Mouse (Mus musculus) intestine, postnatal 0 days (tissue): ENCODE data around the gene Fes. TPM values are rescaled to one million over a fixed set of nuclear protein-coding genes. Genes with fewer than 3 reads are reported as not detected.

ENCODE experiments used
- ATAC-seq: fragments of 200-750 bp; cut with Nextera tagmentation; 2 replicates; pipeline ENCODE4 v1.8.0; 2017; ENCODE audit warnings: mild to moderate bottlenecking, moderate TSS enrichment, moderate library complexity
- H3K27ac ChIP-seq: fragments of 300-500 bp; sonication (generic); 2 replicates; pipeline ENCODE4 v1.5.1; 2014; ENCODE audit warnings: mild to moderate bottlenecking, low read depth, low read length, moderate library complexity
- H3K27me3 ChIP-seq: fragments of 300-500 bp; sonication (generic); replicated peaks from 2 replicates; pipeline ENCODE4 v1.6.1; 2014; ENCODE audit warnings: low read length, mixed read lengths; ENCODE audit not compliant: control insufficient read depth, insufficient read depth
- H3K36me3 ChIP-seq: fragments of 300-500 bp; sonication (generic); 2 replicates; pipeline ENCODE4 v1.6.1; 2014; ENCODE audit warnings: mild to moderate bottlenecking, moderate library complexity; ENCODE audit not compliant: control insufficient read depth, insufficient read depth
- H3K4me1 ChIP-seq: fragments of 300-500 bp; sonication (generic); replicated peaks from 2 replicates; pipeline ENCODE4 v1.6.1; 2014; ENCODE audit warnings: antibody characterized with exemption, low read length, mixed read lengths; ENCODE audit not compliant: control insufficient read depth, insufficient read depth
- H3K4me2 ChIP-seq: fragments of 300-500 bp; sonication (generic); replicated peaks from 2 replicates; pipeline ENCODE4 v1.6.1; 2014; ENCODE audit warnings: low read depth, mild to moderate bottlenecking, moderate library complexity
- H3K4me3 ChIP-seq: fragments of 300-500 bp; sonication (generic); 2 replicates; pipeline ENCODE4 v1.5.1; 2014; ENCODE audit warnings: low read depth, low read length
- H3K9ac ChIP-seq: fragments of 300-500 bp; sonication (generic); 2 replicates; pipeline ENCODE4 v1.6.1; 2014; ENCODE audit warnings: mild to moderate bottlenecking, low read depth, low read length
- H3K9me3 ChIP-seq: fragments of 300-500 bp; sonication (generic); 2 replicates; pipeline ENCODE4 v1.6.1; 2016; ENCODE audit warnings: mixed run types; ENCODE audit not compliant: control insufficient read depth
- CTCF ChIP-seq: sonication (generic); IDR thresholded peaks from 2 replicates; pipeline ENCODE4 v1.5.1; 2016; ENCODE audit warnings: low read depth, mild to moderate bottlenecking, control low read depth, antibody characterized with exemption, moderate library complexity
- WGBS: fragments of 180-500 bp; shearing (Covaris S2); extraction: QIAGEN DNeasy Blood & Tissue Kit; methylation state at CpG from one replicate; pipeline ENCODE4 v1.1.7; 2014; 5-methylcytosine and 5-hydroxymethylcytosine counted together
- polyA plus RNA-seq: library from polyadenylated mRNA; unstranded; fragments of >200 nt; fragmentation: Nextera tagmentation; extraction: Ambion mirVana; gene quantifications from 2 replicates; pipeline ENCODE4 v1.2.1, GENCODE M21; 2015

Fes gene
- polyA plus RNA-seq, 1 experiment from 2014 or later: 6.2 TPM

DNA sequence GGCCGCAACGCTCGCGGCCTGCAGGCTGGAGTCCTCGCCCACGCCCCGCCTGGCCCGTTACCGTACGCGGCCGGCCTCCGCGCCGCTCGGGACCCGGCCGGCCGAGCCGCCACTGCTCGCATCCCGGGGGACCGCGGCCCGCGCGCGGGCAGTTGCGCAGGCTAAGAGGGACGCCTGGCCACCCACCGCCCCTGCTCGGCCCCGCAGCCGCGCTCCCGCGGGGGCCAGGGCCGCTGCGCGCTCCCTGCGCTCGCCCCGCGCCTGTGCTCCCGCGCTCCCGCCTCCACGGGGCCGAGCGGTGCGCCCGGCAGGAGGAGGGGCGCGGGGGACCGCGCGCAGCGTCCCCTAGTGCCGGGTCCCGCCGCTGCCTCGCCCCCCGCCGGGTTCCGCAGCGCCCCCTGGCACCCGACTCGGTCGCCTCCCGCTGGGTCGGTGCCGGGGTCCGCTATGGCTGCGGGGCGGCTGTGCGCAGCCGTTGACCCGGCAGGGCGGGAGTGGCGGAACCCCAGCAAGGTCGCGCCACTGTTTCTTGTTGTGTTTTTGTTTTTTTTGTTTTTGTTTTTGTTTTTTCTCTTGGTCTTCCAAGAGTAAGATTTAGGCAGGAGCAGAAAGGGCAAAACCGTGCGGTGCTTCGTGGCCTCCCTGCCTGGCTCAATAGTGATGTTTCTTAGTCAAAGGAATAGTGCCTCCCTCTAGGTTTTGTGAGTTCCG lies 16.6 kb downstream of the Fes start, which contains the start of gene Man2a2:
Gene Man2a2, minus strand, starts transcription at position 335 of the 711 bp plus-strand sequence.
- ATAC-seq: peak; percentile 32; the same call in 1 of the 2 replicates
- peaks cover 23% of the 10 kb centered on the region; the same call in 1 of the 2 replicates for H3K36me3 ChIP-seq
- peak; percentile 84 for TF ChIP-seq CTCF
- H3K4me1 ChIP-seq: no peaks in the 10 kb centered on the region
- WGBS: under 1% methylated on average over 72 of the region's 86 CpGs
- H3K9me3 ChIP-seq: no peaks in the 10 kb centered on the region
- peak within 1 kb of the TSS; percentile 100 for H3K4me2 ChIP-seq
- H3K9ac ChIP-seq: peak within 1 kb of the TSS; percentile 72
- H3K27me3 ChIP-seq: no peaks in the 10 kb centered on the region
- peak within 1 kb of the TSS; percentile 75 for H3K27ac ChIP-seq
- H3K4me3 ChIP-seq: peak within 1 kb of the TSS; percentile 85

- Histone ChIP-seq H3K9ac (peak overlapping the region; percentile 72), H3K4me2 (peak overlapping the region; percentile 100), H3K4me1 (no peaks in the 10 kb centered on the region), H3K27me3 (no peaks in the 10 kb centered on the region), H3K9me3 (no peaks in the 10 kb centered on the region), H3K4me3 (peak overlapping the region; percentile 85), H3K36me3 (peaks cover 24% of the 10 kb centered on the region; the same call in 1 of the 2 replicates), H3K27ac (peak overlapping the region; percentile 75)
- no peak for TF ChIP-seq CTCF
- ATAC-seq: peak; percentile 40
- under 1% methylated on average over 30 of the region's 31 CpGs for WGBS
These were observed 17.1 kb downstream of the Fes start for GRCm38 (mm10) chr7:80370649-80371040.

- no peak for TF ChIP-seq CTCF
These were observed 17.7 kb downstream of the Fes start for GRCm38 (mm10) chr7:80369967-80370431.

DNA sequence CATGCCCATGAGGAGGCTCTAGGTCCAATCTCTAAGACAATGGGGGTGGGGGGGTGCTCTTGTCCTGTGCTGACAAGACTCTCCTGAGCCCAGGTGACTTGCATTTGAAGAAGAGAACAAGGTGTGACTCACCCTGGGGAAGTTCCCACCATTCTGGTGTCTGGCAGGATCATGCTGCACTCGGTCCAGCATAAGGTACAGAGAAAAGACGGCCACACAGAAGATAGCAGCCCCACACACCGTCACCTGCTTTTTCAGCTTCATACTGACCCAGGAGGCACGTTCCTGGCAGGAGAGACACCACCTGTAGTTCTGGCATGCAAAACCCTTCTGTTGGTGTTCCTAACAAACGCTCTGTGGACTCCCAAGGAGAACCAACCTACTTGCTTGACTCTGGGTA lies 18.3 kb downstream of the Fes start:
- WGBS: 55% methylated on average over 5 of the region's 5 CpGs
- no peak for ATAC-seq
- no peak for TF ChIP-seq CTCF

More at GRCm38 (mm10) chr7:80369967-80370431, 17.7 kb downstream of the Fes start:
- no peak for ATAC-seq
- 49% methylated on average over 4 of the region's 4 CpGs for WGBS
- H3K36me3 ChIP-seq: peaks cover 24% of the 10 kb centered on the region; the same call in 1 of the 2 replicates
- no peaks in the 10 kb centered on the region for H3K9me3 ChIP-seq
- no peaks in the 10 kb centered on the region for H3K4me1 ChIP-seq
- no peak overlapping the region for H3K27ac ChIP-seq
- peak overlapping the region; percentile 85 for H3K4me3 ChIP-seq
- H3K4me2 ChIP-seq: peak overlapping the region; percentile 100
- no peaks in the 10 kb centered on the region for H3K27me3 ChIP-seq
- H3K9ac ChIP-seq: peak overlapping the region; percentile 5; the same call in 1 of the 2 replicates

GRCm38 (mm10) chr7:80368635-80369421 lies 18.9 kb downstream of the Fes start:
- Histone ChIP-seq H3K27me3 (no peaks in the 10 kb centered on the region), H3K36me3 (peaks cover 24% of the 10 kb centered on the region; the same call in 1 of the 2 replicates), H3K4me3 (no peak overlapping the region), H3K9ac (no peak overlapping the region), H3K4me1 (no peaks in the 10 kb centered on the region), H3K4me2 (peak overlapping the region; percentile 100), H3K27ac (no peak overlapping the region; the same call in 1 of the 2 replicates), H3K9me3 (no peaks in the 10 kb centered on the region)
- WGBS: 68% methylated on average over 20 of the region's 20 CpGs
- no peak for TF ChIP-seq CTCF
- no peak for ATAC-seq

More for the DNA sequence above, 18.3 kb downstream of the Fes start:
- 0 out of 2 replicates have a peak overlapping the region, but pooled peaks have one; percentile 85 for H3K4me3 ChIP-seq
- peaks cover 24% of the 10 kb centered on the region; the same call in 1 of the 2 replicates for H3K36me3 ChIP-seq
- peak overlapping the region; percentile 100 for H3K4me2 ChIP-seq
- H3K9me3 ChIP-seq: no peaks in the 10 kb centered on the region
- 0 out of 2 replicates have a peak overlapping the region, but pooled peaks have one; percentile 5 for H3K9ac ChIP-seq
- no peak overlapping the region for H3K27ac ChIP-seq
- no peaks in the 10 kb centered on the region for H3K4me1 ChIP-seq
- no peaks in the 10 kb centered on the region for H3K27me3 ChIP-seq

DNA sequence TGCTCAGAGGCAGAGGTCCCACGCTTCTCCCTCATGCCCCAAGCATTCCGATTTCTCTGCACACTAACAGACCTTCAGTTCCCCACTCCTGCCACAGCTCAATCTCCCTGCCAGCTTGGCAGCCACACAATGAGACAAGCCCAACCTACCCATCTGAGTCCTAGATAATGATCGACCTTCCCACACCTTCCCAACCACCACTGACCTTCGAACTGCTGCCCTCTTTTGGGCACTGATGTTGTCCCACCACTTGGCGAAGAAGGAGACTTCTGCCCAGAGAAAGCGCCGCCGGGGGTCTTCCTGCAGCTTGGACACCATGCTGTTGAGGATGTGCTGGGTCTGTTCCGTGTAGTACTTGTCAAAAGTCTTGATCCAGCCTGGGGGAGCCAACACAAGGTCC lies 19.7 kb downstream of the Fes start:
- no peaks in the 10 kb centered on the region for H3K9me3 ChIP-seq
- H3K4me3 ChIP-seq: no peak overlapping the region
- 83% methylated on average over 9 of the region's 9 CpGs for WGBS
- H3K27ac ChIP-seq: no peak overlapping the region
- no peaks in the 10 kb centered on the region for H3K4me1 ChIP-seq
- no peak overlapping the region for H3K4me2 ChIP-seq
- peaks cover 30% of the 10 kb centered on the region; the same call in 1 of the 2 replicates for H3K36me3 ChIP-seq
- H3K9ac ChIP-seq: no peak overlapping the region
- no peak for ATAC-seq
- no peaks in the 10 kb centered on the region for H3K27me3 ChIP-seq
- no peak for TF ChIP-seq CTCF
